Mouse (Mus musculus) stomach, embryonic 16.5 days (tissue): ENCODE measurements around the gene Sh3gl1. TPM values are rescaled to one million over a fixed set of nuclear protein-coding genes. Genes with fewer than 3 reads are reported as not detected.

ENCODE experiments used
- ATAC-seq: fragments of 200-750 bp; cut with Nextera tagmentation; 2 replicates; pipeline ENCODE4 v1.8.0; 2017; ENCODE audit warnings: moderate number of reproducible peaks, moderate TSS enrichment; ENCODE audit not compliant: insufficient read depth, low FRiP score
- H3K27ac ChIP-seq: fragments of 300-500 bp; sonication (generic); 2 replicates; pipeline ENCODE4 v1.5.1; 2014; ENCODE audit warnings: low read length
- H3K27me3 ChIP-seq: fragments of 300-500 bp; sonication (generic); 2 replicates; pipeline ENCODE4 v1.6.1; 2014; ENCODE audit warnings: low read length, control low read depth, mixed read lengths; ENCODE audit not compliant: control insufficient read depth, insufficient read depth
- H3K36me3 ChIP-seq: fragments of 300-500 bp; sonication (generic); 2 replicates; pipeline ENCODE4 v1.6.1; 2014; ENCODE audit warnings: low read length; ENCODE audit not compliant: control insufficient read depth, insufficient read depth
- H3K4me1 ChIP-seq: fragments of 300-500 bp; sonication (generic); 2 replicates; pipeline ENCODE4 v1.6.1; 2014; ENCODE audit warnings: low read length, control low read depth, mixed read lengths; ENCODE audit not compliant: control insufficient read depth, insufficient read depth
- H3K4me2 ChIP-seq: fragments of 300-500 bp; sonication (generic); 2 replicates; pipeline ENCODE4 v1.6.1; 2014; ENCODE audit warnings: low read depth, low read length, mixed read lengths
- H3K4me3 ChIP-seq: fragments of 300-500 bp; sonication (generic); replicated peaks from 2 replicates; pipeline ENCODE4 v1.5.1; 2014; ENCODE audit warnings: mild to moderate bottlenecking, low read length
- H3K9ac ChIP-seq: fragments of 300-500 bp; sonication (generic); 2 replicates; pipeline ENCODE4 v1.6.1; 2014; ENCODE audit warnings: low read length
- H3K9me3 ChIP-seq: fragments of 300-500 bp; sonication (generic); replicated peaks from 2 replicates; pipeline ENCODE4 v1.6.1; 2016; ENCODE audit warnings: low read length, control low read depth; ENCODE audit not compliant: control insufficient read depth
- WGBS: fragments of 180-500 bp; shearing (Covaris S2); extraction: QIAGEN DNeasy Blood & Tissue Kit; methylation state at CpG from one replicate; pipeline ENCODE4 v1.1.7; 2014; 5-methylcytosine and 5-hydroxymethylcytosine counted together
- polyA plus RNA-seq: library from polyadenylated mRNA; unstranded; fragments of >200 nt; fragmentation: Nextera tagmentation; extraction: Ambion mirVana; gene quantifications from 2 replicates; pipeline ENCODE4 v1.2.1, GENCODE M21; 2015

Sh3gl1 gene
- polyA plus RNA-seq, 1 experiment from 2014 or later: 145 TPM

GRCm38 (mm10) chr17:56026303-56026702 is 10.1 kb downstream of the Sh3gl1 start:
- Histone ChIP-seq H3K27me3 (no peaks in the 10 kb centered on the region), H3K4me2 (no peak overlapping the region), H3K36me3 (no peaks in the 10 kb centered on the region; the same call in 1 of the 2 replicates), H3K27ac (no peak overlapping the region), H3K9ac (no peak overlapping the region), H3K4me3 (no peak overlapping the region), H3K4me1 (peaks cover 7% of the 10 kb centered on the region), H3K9me3 (no peaks in the 10 kb centered on the region)
- 87% methylated on average over 1 of the region's 1 CpGs for WGBS
- no peak for ATAC-seq

- ATAC-seq: no peak
- Histone ChIP-seq H3K9ac (no peak overlapping the region; the same call in 1 of the 2 replicates), H3K4me1 (peaks cover 7% of the 10 kb centered on the region), H3K4me3 (no peak overlapping the region), H3K4me2 (no peak overlapping the region), H3K27ac (no peak overlapping the region), H3K27me3 (no peaks in the 10 kb centered on the region), H3K36me3 (no peaks in the 10 kb centered on the region; the same call in 1 of the 2 replicates), H3K9me3 (no peaks in the 10 kb centered on the region)
- 75% methylated on average over 5 of the region's 5 CpGs for WGBS
Observed at GRCm38 (mm10) chr17:56024931-56025330, 11.5 kb downstream of the Sh3gl1 start.

GRCm38 (mm10) chr17:56024476-56024875 is 12.0 kb downstream of the Sh3gl1 start:
- ATAC-seq: no peak

GRCm38 (mm10) chr17:56023386-56023785 is 13.0 kb downstream of the Sh3gl1 start:
- H3K9me3 ChIP-seq: no peaks in the 10 kb centered on the region
- no peak for ATAC-seq
- peaks cover 7% of the 10 kb centered on the region for H3K4me1 ChIP-seq
- H3K9ac ChIP-seq: no peak overlapping the region
- 65% methylated on average over 5 of the region's 5 CpGs for WGBS
- no peaks in the 10 kb centered on the region; the same call in 1 of the 2 replicates for H3K36me3 ChIP-seq
- H3K27me3 ChIP-seq: no peaks in the 10 kb centered on the region
- no peak overlapping the region for H3K4me2 ChIP-seq
- H3K4me3 ChIP-seq: no peak overlapping the region
- peak overlapping the region; percentile 64; the same call in 1 of the 2 replicates for H3K27ac ChIP-seq

More at GRCm38 (mm10) chr17:56024476-56024875, 12.0 kb downstream of the Sh3gl1 start:
- no peak overlapping the region for H3K4me3 ChIP-seq
- 59% methylated on average over 2 of the region's 2 CpGs for WGBS
- H3K36me3 ChIP-seq: no peaks in the 10 kb centered on the region; the same call in 1 of the 2 replicates
- H3K27me3 ChIP-seq: no peaks in the 10 kb centered on the region
- H3K4me2 ChIP-seq: no peak overlapping the region
- peak overlapping the region; percentile 64 for H3K27ac ChIP-seq
- peaks cover 7% of the 10 kb centered on the region for H3K4me1 ChIP-seq
- H3K9ac ChIP-seq: peak overlapping the region; percentile 18; the same call in 1 of the 2 replicates
- H3K9me3 ChIP-seq: no peaks in the 10 kb centered on the region

- Histone ChIP-seq H3K9me3 (no peaks in the 10 kb centered on the region), H3K4me2 (no peak overlapping the region), H3K9ac (no peak overlapping the region), H3K4me3 (no peak overlapping the region), H3K4me1 (peaks cover 7% of the 10 kb centered on the region), H3K27me3 (no peaks in the 10 kb centered on the region), H3K36me3 (no peaks in the 10 kb centered on the region; the same call in none of the 2 replicates), H3K27ac (no peak overlapping the region; the same call in 1 of the 2 replicates)
- 92% methylated on average over 4 of the region's 4 CpGs for WGBS
- ATAC-seq: no peak
Observed at GRCm38 (mm10) chr17:56022989-56023290, 13.5 kb downstream of the Sh3gl1 start.

- no peaks in the 10 kb centered on the region for H3K27me3 ChIP-seq
- no peaks in the 10 kb centered on the region for H3K9me3 ChIP-seq
- no peak for ATAC-seq
- H3K4me3 ChIP-seq: no peak overlapping the region
- H3K27ac ChIP-seq: no peak overlapping the region; the same call in 1 of the 2 replicates
- peaks cover 5% of the 10 kb centered on the region for H3K36me3 ChIP-seq
- no peak overlapping the region for H3K4me2 ChIP-seq
- peaks cover 7% of the 10 kb centered on the region for H3K4me1 ChIP-seq
- 72% methylated on average over 2 of the region's 2 CpGs for WGBS
- H3K9ac ChIP-seq: no peak overlapping the region
Observed at GRCm38 (mm10) chr17:56022131-56022988, 14.1 kb downstream of the Sh3gl1 start.

- Histone ChIP-seq H3K27ac (no peak overlapping the region), H3K36me3 (peaks cover 15% of the 10 kb centered on the region), H3K4me1 (peaks cover 7% of the 10 kb centered on the region), H3K9ac (no peak overlapping the region), H3K4me2 (no peak overlapping the region), H3K4me3 (no peak overlapping the region), H3K9me3 (no peaks in the 10 kb centered on the region), H3K27me3 (no peaks in the 10 kb centered on the region)
- no peak for ATAC-seq
- 80% methylated on average over 4 of the region's 4 CpGs for WGBS
Observed at GRCm38 (mm10) chr17:56021161-56021910, 15.1 kb downstream of the Sh3gl1 start.

GRCm38 (mm10) chr17:56020400-56021084 is 15.9 kb downstream of the Sh3gl1 start:
- Histone ChIP-seq H3K36me3 (peaks cover 23% of the 10 kb centered on the region), H3K4me2 (no peak overlapping the region), H3K9ac (no peak overlapping the region), H3K9me3 (no peaks in the 10 kb centered on the region), H3K27ac (no peak overlapping the region), H3K27me3 (no peaks in the 10 kb centered on the region), H3K4me3 (no peak overlapping the region), H3K4me1 (peaks cover 7% of the 10 kb centered on the region)
- ATAC-seq: no peak
- WGBS: 88% methylated on average over 6 of the region's 6 CpGs
